Mouse (Mus musculus) common myeloid progenitor, adult 5-6 weeks (primary cell): ENCODE data around the gene Cdkn3. TPM values are rescaled to one million over a fixed set of nuclear protein-coding genes. Genes with fewer than 3 reads are reported as not detected.
A peak's percentile ranks its signal among the peaks of the same experiment; 100 is the strongest.
"Not testable (repeated sequence)": the region's sequence is repeated elsewhere in the genome, so short reads cannot be mapped to it uniquely, and the experiment has no call there.

Experiments used
- ATAC-seq: replicated peaks from 2 replicates; pipeline ENCODE4 v1.8.0; 2016; ENCODE audit warnings: low read depth, mild to moderate bottlenecking, moderate TSS enrichment, inconsistent platforms; ENCODE audit not compliant: poor library complexity, severe bottlenecking
- total RNA-seq: library from RNA; stranded (forward); fragments of 200-1000, 187-1606 nt; gene quantifications from 2 replicates; pipeline ENCODE4 v1.2.3, GENCODE M21; 2017

The Cdkn3 gene
- total RNA-seq, 1 experiment from 2014 or later = 30.2 TPM

- ATAC-seq = no peak
Observed at GRCm38 (mm10) chr14:46781086-46781485, 20.7 kb downstream of the Cdkn3 start.

- ATAC-seq = no peak
Observed at GRCm38 (mm10) chr14:46782187-46782828, 22.0 kb downstream of the Cdkn3 start.

GRCm38 (mm10) chr14:46783327-46783926 is 23.1 kb downstream of the Cdkn3 start:
- ATAC-seq = no peak

- ATAC-seq = no peak
Observed at GRCm38 (mm10) chr14:46785247-46785646, 24.9 kb downstream of the Cdkn3 start.

DNA sequence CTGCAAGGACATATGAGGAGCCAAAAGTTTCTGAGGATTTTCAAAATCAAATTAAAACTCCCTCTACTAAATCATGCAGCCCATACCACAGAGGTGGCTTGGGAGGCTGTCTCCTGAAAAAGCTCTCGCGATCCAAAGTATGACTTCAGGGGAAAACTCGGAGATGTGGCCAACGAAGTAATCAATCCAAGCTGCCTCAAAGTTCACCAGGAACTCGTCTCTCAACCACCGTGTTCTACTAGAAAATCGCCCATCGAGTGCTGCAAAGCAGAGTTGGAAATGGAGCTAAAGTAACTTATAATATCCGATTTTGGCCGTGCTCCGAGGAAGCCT is 27.1 kb downstream of the Cdkn3 start:
- ATAC-seq = 0 out of 2 replicates have a peak, but pooled peaks have one; percentile 3

DNA sequence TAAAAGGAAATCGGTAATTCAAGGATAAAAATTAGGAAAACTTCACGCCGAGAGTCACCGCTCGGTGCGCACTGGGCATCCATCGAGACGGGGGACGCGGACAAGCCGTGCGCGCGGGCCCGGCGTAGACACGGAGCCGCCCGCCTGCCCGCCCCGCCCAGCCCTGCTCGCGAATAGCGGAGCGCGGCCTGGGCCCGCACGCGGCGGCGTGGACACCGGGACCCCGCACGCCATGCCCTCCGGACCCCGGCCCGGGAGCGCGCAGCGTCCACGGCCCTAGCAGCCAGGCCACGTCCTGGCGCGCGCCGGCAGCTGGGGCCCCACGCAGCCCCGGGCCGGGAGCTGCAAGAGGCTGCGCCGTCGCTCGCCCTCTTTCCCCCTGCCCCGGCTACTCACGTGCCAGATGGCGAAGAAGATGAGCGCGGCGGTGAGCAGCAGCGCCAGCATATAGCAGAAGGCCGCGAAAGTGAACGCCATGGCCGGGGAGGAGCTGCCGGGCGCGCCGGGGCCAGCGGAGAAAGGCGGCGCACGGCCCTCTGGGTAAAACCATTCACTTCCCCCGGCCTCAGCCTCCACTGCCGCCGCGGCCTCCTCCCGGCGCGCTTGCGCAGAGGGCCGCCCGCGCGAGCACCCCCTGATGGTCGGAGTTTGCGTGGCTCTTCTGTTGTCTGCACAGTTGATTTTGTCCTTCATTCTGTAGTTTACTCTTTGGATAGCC is 27.6 kb downstream of the Cdkn3 start, which contains the start of gene Cnih1:
TSS of gene Cnih1 (minus strand) at position 625 of the 718 bp plus-strand sequence.
- ATAC-seq = peak; percentile 93

DNA sequence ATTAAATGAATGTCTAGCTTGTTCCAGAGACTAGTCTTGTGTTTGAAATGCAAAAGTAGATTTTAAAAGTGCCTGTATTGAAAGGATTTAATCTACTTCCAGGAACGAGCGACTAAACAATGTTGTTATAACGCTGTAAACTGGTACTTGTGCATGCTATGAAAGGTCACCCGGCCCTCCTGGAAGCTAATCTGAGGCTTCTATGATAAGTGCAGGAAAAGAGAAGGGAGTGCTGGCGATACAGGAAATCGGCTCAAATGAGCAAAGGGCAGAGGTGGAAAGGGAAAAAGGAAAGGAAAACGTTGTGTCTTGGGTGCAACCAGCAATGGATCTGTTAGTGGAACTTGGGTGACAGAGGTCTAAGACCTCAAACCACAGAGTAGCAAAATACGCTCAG is 28.2 kb downstream of the Cdkn3 start:
- no peak for ATAC-seq

DNA sequence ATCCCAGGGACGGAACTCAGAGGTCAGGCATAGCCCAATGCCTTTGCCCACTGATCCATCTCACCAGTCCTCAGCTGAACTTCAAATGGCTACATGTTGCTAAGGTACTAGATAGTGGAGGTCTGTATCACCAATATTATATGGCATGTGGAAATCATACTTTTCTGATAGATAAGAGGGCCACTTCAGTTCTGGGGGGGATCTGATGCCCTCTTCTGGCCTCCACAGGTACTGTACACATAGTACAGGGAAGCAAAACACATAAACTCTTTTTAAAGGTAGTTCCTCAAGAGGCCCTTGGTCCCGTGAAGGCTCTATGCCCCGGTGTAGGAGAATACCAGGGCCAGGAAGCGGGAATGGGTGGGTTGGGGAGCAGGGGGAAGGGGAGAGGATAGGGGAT is 30.0 kb downstream of the Cdkn3 start:
- peak; percentile 47 for ATAC-seq

DNA sequence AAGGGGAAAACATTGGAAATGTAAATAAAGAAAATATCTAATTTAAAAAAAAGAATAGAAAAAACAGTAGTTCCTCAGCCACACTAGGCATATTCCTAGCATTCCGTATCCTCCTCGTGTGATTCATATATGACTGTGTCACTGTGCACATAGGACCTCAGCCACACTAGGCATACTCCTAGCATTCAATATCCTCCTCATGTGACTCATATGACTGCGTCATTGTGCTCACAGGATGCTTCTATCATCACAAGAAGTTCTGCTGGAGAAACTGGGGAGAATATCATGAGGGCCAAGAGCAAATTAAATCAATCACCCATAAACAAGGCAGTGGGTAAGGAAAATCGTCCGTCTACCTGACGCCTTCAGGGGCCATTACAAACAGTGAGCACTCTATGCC is 30.4 kb downstream of the Cdkn3 start:
- ATAC-seq = no peak

DNA sequence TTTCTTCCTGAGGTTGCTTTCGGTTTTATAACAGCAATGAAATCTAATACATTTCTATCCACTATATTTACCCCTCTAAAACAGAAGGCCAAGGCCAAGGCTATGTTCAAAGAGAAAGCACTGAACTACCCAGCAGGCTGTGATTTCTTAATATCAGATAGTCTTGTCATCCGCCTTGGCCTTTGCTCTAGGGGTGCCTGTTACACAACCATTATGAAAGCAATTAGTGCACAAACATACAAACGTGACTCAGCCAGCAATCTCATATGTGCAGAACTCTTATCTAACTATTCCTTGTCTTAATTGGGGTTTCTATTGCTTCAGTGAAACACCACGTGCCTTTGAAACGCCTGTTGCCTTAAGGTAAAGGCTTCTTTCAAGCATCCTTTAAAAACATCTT is 33.8 kb downstream of the Cdkn3 start:
- ATAC-seq = no peak

DNA sequence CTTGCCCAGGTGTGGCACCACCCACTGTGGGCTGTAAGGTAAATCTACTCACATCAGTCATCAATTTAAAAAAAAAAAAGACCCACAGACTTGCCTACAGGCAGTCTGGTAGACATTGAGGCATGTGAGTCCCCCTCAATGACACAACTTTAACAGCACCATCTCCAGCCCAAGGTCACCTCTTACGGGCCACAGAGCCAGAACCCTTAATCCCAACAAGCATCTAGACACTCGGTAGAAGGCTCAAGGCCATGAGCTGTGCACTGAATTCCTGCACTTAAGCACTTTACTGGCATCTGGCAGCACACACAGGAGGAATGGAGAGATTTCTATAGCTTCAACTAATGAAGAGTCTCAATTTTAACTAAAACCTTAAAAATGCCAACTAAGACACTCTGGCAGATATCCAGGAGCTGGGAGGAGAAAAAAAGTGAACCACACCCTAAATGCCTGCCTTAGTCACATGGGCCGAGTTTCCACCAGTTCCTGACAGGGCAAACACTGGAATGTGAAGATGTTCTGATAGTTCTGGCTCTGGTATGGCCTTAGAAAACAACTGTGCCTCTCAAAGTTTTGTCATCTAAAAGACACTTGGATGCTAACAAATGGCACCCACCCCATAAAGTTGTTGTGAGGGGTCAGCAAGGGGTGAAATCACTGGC is 40.5 kb downstream of the Cdkn3 start:
- peak; percentile 81 for ATAC-seq

DNA sequence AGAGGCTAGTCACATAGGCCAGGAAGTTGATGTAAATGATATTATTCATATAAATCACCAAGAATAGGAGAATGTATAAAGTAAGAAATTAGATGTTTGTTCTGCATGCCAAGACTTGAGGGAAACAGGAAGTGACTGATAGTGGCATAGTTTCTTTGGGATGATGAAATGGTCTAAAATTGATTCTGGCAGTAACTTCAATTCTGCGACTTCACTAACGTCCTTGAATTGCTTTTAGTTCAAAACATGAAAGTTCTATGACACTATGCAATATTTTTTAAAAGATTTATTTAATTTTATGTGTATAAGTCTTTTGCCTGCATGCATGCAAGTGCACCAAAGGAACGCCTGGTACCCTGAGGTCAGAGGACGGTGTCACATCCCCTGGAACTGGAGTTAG is 42.9 kb downstream of the Cdkn3 start:
- no peak for ATAC-seq

GRCm38 (mm10) chr14:46803791-46804190 is 43.5 kb downstream of the Cdkn3 start:
- no peak for ATAC-seq

GRCm38 (mm10) chr14:46806186-46806585 is 45.8 kb downstream of the Cdkn3 start:
- ATAC-seq = no peak

- peak; percentile 86 for ATAC-seq
Observed at GRCm38 (mm10) chr14:46807927-46808326, 47.6 kb downstream of the Cdkn3 start.

GRCm38 (mm10) chr14:46815640-46816039 is 55.3 kb downstream of the Cdkn3 start:
- peak; percentile 72; the same call in 1 of the 2 replicates for ATAC-seq

- no peak for ATAC-seq
Observed at GRCm38 (mm10) chr14:46816916-46817622, 56.7 kb downstream of the Cdkn3 start.

GRCm38 (mm10) chr14:46818743-46819142 is 58.4 kb downstream of the Cdkn3 start:
- no peak for ATAC-seq

DNA sequence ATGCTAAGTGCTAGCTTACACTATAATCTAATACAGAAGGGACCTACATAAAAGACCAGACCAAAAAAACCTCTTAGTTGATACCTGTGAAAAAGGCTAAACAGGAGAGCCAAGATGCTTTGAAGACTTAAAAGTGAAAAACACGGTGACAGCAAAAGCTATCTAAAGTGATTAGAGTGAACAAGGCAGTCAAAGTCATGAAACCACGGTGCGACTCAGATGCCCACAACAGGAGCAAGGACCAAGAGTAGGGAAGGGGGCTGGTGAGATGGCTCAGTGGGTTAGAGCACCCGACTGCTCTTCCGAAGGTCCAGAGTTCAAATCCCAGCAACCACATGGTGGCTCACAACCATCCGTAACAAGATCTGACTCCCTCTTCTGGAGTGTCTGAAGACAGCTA is 59.6 kb downstream of the Cdkn3 start:
- ATAC-seq = not testable (repeated sequence)
